Mouse (Mus musculus) embryonic facial prominence, embryonic 12.5 days (tissue): Measurements from ENCODE around the gene Tekt4. TPM values are rescaled to one million over a fixed set of nuclear protein-coding genes. Genes with fewer than 3 reads are reported as not detected.

Source experiments
- ATAC-seq: fragments of 200-750 bp; cut with Nextera tagmentation; 2 replicates; pipeline ENCODE4 v1.8.0; 2017; ENCODE audit not compliant: insufficient number of reproducible peaks, insufficient read depth, low FRiP score, low TSS enrichment
- H3K27ac ChIP-seq: fragments of 300-500 bp; sonication (generic); 2 replicates; pipeline ENCODE4 v1.5.1; 2016; ENCODE audit warnings: mild to moderate bottlenecking
- H3K27me3 ChIP-seq: fragments of 300-500 bp; sonication (generic); 2 replicates; pipeline ENCODE4 v1.6.1; 2016; ENCODE audit warnings: mild to moderate bottlenecking, moderate library complexity
- H3K36me3 ChIP-seq: fragments of 300-500 bp; sonication (generic); 2 replicates; pipeline ENCODE4 v1.6.1; 2016; ENCODE audit warnings: mild to moderate bottlenecking
- H3K4me1 ChIP-seq: fragments of 300-500 bp; sonication (generic); 2 replicates; pipeline ENCODE4 v1.6.1; 2016
- H3K4me2 ChIP-seq: fragments of 300-500 bp; sonication (generic); replicated peaks from 2 replicates; pipeline ENCODE4 v1.6.1; 2016; ENCODE audit warnings: mild to moderate bottlenecking, moderate library complexity
- H3K4me3 ChIP-seq: fragments of 300-500 bp; sonication (generic); 2 replicates; pipeline ENCODE4 v1.5.1; 2016; ENCODE audit warnings: mild to moderate bottlenecking
- H3K9ac ChIP-seq: fragments of 300-500 bp; sonication (generic); 2 replicates; pipeline ENCODE4 v1.6.1; 2016; ENCODE audit warnings: mild to moderate bottlenecking, moderate library complexity
- H3K9me3 ChIP-seq: fragments of 300-500 bp; sonication (generic); 2 replicates; pipeline ENCODE4 v1.6.1; 2016; ENCODE audit warnings: mild to moderate bottlenecking, moderate library complexity
- WGBS: fragments of 180-500 bp; shearing (Covaris S2); methylation state at CpG from one replicate; pipeline ENCODE4 v1.1.7; 2016; 5-methylcytosine and 5-hydroxymethylcytosine counted together
- polyA plus RNA-seq: library from polyadenylated mRNA; unstranded; fragments of >200 nt; fragmentation: Nextera tagmentation; extraction: Ambion mirVana; gene quantifications from 2 replicates; pipeline ENCODE4 v1.2.1, GENCODE M21; 2016

Tekt4 gene
- polyA plus RNA-seq, 1 experiment from 2014 or later, result 0.13 TPM

DNA sequence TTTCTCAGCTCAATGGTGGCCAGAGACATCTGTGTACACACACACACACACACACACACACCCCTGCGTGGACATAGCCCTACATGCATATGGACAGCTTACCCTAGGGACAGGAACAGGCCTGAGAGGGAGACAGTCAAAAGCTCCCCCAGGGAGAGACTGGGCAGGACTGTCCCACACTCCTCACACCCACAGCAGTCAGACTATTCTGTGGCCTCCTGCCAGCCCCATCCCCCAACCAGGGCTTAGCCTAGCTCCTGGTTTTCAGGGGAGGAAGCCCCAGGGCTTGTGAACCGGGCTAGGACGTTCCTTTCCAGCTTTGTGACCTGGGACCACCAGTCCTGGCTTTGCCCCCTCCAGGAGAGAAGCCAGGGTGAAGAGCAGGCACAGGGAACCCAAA is 38.2 kb upstream of the Tekt4 start:
- WGBS, result 4% methylated on average over 3 of the region's 3 CpGs
- Histone ChIP-seq H3K27me3 (no peaks in the 10 kb centered on the region), H3K27ac (peak overlapping the region; percentile 86), H3K9ac (no peak overlapping the region), H3K4me2 (peak overlapping the region; percentile 32), H3K4me1 (peaks cover 66% of the 10 kb centered on the region), H3K9me3 (no peaks in the 10 kb centered on the region), H3K36me3 (no peaks in the 10 kb centered on the region), H3K4me3 (no peak overlapping the region)
- no peak for ATAC-seq

DNA sequence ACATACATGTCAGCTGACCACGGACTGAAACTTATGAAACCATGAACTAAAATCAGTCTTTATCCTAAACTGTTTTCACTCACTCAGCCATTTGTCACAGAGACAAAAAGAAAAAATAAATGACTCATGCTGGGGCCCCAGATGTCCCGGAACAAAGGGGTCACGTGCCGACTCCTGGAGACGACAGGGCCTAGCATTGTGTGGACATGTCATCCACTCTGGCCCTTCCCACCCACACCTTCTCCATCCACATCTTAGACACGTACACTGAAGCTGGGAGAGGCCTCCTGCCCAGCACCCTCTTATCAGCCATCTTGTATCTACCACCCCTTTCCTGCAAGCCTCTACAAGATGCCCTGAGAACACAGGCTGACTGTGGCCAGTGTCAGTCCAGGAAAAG is 36.4 kb upstream of the Tekt4 start:
- ATAC-seq, result no peak
- Histone ChIP-seq H3K9me3 (no peaks in the 10 kb centered on the region), H3K27ac (no peak overlapping the region), H3K36me3 (peaks cover 7% of the 10 kb centered on the region; the same call in 1 of the 2 replicates), H3K4me2 (no peak overlapping the region), H3K4me3 (no peak overlapping the region), H3K27me3 (no peaks in the 10 kb centered on the region), H3K4me1 (peaks cover 62% of the 10 kb centered on the region), H3K9ac (no peak overlapping the region)
- 79% methylated on average over 6 of the region's 6 CpGs for WGBS

DNA sequence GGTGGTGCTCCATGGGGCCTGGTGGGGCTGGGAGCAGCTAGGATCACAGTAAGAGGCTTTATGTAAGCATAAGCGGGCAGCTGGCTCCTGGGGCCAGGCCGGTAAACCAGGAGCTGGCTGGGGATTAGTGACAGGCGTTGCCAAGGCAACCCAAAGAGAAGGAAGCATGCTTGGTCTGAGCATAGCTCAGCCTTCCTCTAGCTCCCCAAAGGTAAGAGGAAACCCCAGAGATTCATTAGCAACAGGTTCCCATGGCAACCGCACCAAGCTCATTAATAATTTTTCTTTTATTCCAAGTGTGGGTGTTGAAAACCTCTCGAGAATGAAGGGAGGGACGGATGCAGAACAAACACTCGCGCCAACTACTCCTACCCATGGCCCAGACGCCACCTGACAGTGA is 35.5 kb upstream of the Tekt4 start:
- no peak for ATAC-seq
- H3K27ac ChIP-seq, result no peak overlapping the region; the same call in 1 of the 2 replicates
- H3K9me3 ChIP-seq, result no peaks in the 10 kb centered on the region
- H3K36me3 ChIP-seq, result peaks cover 7% of the 10 kb centered on the region
- H3K9ac ChIP-seq, result no peak overlapping the region
- WGBS, result 43% methylated on average over 9 of the region's 9 CpGs
- H3K4me1 ChIP-seq, result peaks cover 60% of the 10 kb centered on the region
- H3K4me2 ChIP-seq, result 0 out of 2 replicates have a peak overlapping the region, but pooled peaks have one; percentile 3
- H3K4me3 ChIP-seq, result no peak overlapping the region
- H3K27me3 ChIP-seq, result no peaks in the 10 kb centered on the region

DNA sequence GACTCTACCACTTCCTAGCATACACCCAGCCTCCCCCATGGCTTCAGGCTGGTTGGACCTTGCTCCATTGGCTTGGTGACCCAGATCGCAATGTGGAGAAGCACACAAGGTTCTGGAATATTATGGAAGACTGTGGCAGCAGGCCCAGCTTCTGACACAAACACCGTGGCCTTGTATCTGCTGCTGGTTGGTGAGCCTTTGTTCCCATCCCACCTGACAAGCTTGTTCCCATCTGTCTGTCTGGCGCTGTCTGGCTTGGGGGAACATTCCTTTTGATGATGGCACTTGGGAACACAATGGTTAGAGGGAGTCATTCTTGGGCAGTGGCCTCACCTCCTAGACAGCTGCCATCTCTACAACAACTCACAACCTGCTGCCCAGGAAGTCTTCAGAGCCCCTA is 33.4 kb upstream of the Tekt4 start:
- no peaks in the 10 kb centered on the region for H3K9me3 ChIP-seq
- no peak for ATAC-seq
- H3K4me2 ChIP-seq, result no peak overlapping the region
- no peak overlapping the region for H3K4me3 ChIP-seq
- peak overlapping the region; percentile 48 for H3K27ac ChIP-seq
- H3K36me3 ChIP-seq, result peaks cover 9% of the 10 kb centered on the region
- 89% methylated on average over 3 of the region's 3 CpGs for WGBS
- H3K27me3 ChIP-seq, result no peaks in the 10 kb centered on the region
- no peak overlapping the region for H3K9ac ChIP-seq
- H3K4me1 ChIP-seq, result peaks cover 39% of the 10 kb centered on the region

DNA sequence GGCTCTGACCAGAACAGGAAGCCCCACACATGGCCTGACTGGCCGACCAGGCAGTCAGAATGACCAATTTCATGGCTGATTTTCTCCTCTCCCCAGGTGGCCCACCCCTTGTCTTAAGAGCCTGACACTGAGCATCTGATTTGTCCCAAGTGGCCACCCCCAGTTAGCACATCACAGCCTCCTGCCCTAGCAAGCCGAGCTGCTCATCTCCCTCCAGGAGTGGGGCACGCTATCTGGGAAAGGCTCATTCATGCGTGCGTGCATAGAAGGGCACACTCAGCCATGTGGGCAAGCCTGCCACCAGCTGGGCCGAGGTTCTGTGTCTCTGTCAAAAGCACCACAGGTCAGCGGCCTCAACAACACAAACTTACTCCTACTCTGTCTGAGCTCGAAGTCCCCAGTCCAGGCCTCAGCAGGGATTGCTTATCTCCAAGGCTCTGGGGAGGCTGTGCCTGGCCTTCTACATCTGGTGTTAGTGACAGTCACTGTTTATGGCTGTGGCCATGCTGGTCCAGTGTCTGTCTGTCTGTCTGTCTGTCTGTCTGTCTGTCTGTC is 29.8 kb upstream of the Tekt4 start:
- Histone ChIP-seq H3K9me3 (no peaks in the 10 kb centered on the region), H3K4me2 (no peak overlapping the region), H3K27ac (no peak overlapping the region), H3K27me3 (0 out of 2 replicates have a peak, but pooled peaks cover 5% of the 10 kb centered on the region), H3K36me3 (peaks cover 13% of the 10 kb centered on the region), H3K9ac (no peak overlapping the region), H3K4me3 (no peak overlapping the region), H3K4me1 (peaks cover 29% of the 10 kb centered on the region)
- 44% methylated on average over 8 of the region's 8 CpGs for WGBS
- no peak for ATAC-seq

- Histone ChIP-seq H3K27me3 (peaks cover 10% of the 10 kb centered on the region; the same call in 1 of the 2 replicates), H3K27ac (no peak overlapping the region), H3K9me3 (no peaks in the 10 kb centered on the region), H3K4me3 (no peak overlapping the region), H3K9ac (no peak overlapping the region), H3K4me2 (no peak overlapping the region), H3K36me3 (peaks cover 13% of the 10 kb centered on the region), H3K4me1 (peaks cover 30% of the 10 kb centered on the region)
- ATAC-seq, result no peak
- 58% methylated on average over 2 of the region's 2 CpGs for WGBS
Measured at GRCm38 (mm10) chr17:25425996-25426395, 28.4 kb upstream of the Tekt4 start.

GRCm38 (mm10) chr17:25427441-25427840 is 27.0 kb upstream of the Tekt4 start:
- ATAC-seq, result no peak
- no peak overlapping the region for H3K4me3 ChIP-seq
- no peak overlapping the region for H3K4me2 ChIP-seq
- peaks cover 7% of the 10 kb centered on the region; the same call in 1 of the 2 replicates for H3K36me3 ChIP-seq
- H3K4me1 ChIP-seq, result peaks cover 43% of the 10 kb centered on the region
- H3K27me3 ChIP-seq, result peaks cover 19% of the 10 kb centered on the region; the same call in 1 of the 2 replicates
- no peak overlapping the region for H3K9ac ChIP-seq
- H3K27ac ChIP-seq, result no peak overlapping the region
- H3K9me3 ChIP-seq, result no peaks in the 10 kb centered on the region
- WGBS, result 34% methylated on average over 10 of the region's 10 CpGs

DNA sequence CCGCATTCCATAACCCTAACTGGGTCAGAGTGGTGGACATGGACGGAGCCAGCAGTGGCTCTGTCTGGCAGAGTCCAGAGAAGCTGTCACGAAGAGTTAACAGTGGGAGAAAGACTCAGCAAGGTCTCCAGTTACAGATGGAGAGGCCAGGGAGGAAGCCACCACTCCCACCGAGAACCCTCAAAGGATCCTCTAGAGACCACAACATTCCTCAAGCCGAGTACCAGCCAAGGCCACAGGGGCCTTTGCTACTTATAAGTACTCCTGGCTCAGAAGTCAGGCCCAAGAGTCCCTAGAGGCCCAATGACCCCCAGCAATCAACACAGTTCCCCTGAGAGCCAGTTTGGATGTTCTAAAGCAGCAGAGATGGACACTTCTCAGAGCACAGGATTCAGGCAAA is 25.2 kb upstream of the Tekt4 start:
- WGBS, result 45% methylated on average over 5 of the region's 5 CpGs
- Histone ChIP-seq H3K4me2 (no peak overlapping the region), H3K9ac (no peak overlapping the region), H3K9me3 (no peaks in the 10 kb centered on the region), H3K27me3 (peaks cover 19% of the 10 kb centered on the region), H3K4me3 (no peak overlapping the region), H3K27ac (no peak overlapping the region), H3K36me3 (0 out of 2 replicates have a peak, but pooled peaks cover 6% of the 10 kb centered on the region), H3K4me1 (peaks cover 45% of the 10 kb centered on the region)
- no peak for ATAC-seq

DNA sequence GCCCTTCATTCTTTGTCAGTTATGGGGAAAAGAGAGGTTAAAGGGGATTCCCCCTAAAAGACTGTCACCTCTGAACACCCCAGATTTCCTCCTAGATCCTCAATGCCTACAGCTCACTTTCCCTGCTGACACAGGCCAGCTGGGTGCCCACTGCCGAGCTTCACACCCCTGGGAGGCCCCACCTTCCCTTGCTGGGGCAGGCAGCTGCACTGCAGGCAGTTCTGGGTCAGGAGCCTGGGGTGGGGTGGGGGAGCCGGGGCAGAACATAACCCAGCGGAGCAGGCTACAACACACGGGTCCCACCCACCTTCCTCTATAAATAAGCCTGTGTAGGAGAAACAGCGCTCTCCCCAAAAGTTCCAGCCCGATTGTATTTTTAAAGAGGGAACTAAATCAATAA is 24.5 kb upstream of the Tekt4 start:
- no peak for ATAC-seq
- no peak overlapping the region; the same call in 1 of the 2 replicates for H3K27ac ChIP-seq
- H3K4me2 ChIP-seq, result no peak overlapping the region; the same call in 1 of the 2 replicates
- peaks cover 49% of the 10 kb centered on the region for H3K4me1 ChIP-seq
- no peaks in the 10 kb centered on the region for H3K9me3 ChIP-seq
- 0 out of 2 replicates have a peak, but pooled peaks cover 6% of the 10 kb centered on the region for H3K36me3 ChIP-seq
- H3K9ac ChIP-seq, result no peak overlapping the region
- no peak overlapping the region for H3K4me3 ChIP-seq
- WGBS, result 45% methylated on average over 6 of the region's 6 CpGs
- peaks cover 19% of the 10 kb centered on the region for H3K27me3 ChIP-seq

GRCm38 (mm10) chr17:25430534-25430933 is 23.9 kb upstream of the Tekt4 start:
- Histone ChIP-seq H3K9ac (no peak overlapping the region), H3K4me2 (0 out of 2 replicates have a peak overlapping the region, but pooled peaks have one; percentile 92)
- 36% methylated on average over 8 of the region's 8 CpGs for WGBS

GRCm38 (mm10) chr17:25432433-25433181 is 21.8 kb upstream of the Tekt4 start:
- no peak for ATAC-seq
- Histone ChIP-seq H3K4me2 (peak overlapping the region; percentile 92), H3K27ac (peak overlapping the region; percentile 43; the same call in 1 of the 2 replicates), H3K9me3 (no peaks in the 10 kb centered on the region), H3K4me3 (peak overlapping the region; percentile 76), H3K9ac (peak overlapping the region; percentile 78), H3K27me3 (peaks cover 19% of the 10 kb centered on the region), H3K4me1 (peaks cover 50% of the 10 kb centered on the region), H3K36me3 (no peaks in the 10 kb centered on the region)
- under 1% methylated on average over 53 of the region's 53 CpGs for WGBS

More at GRCm38 (mm10) chr17:25430534-25430933, 23.9 kb upstream of the Tekt4 start:
- no peaks in the 10 kb centered on the region for H3K9me3 ChIP-seq
- peaks cover 19% of the 10 kb centered on the region for H3K27me3 ChIP-seq
- ATAC-seq, result no peak
- H3K4me1 ChIP-seq, result peaks cover 55% of the 10 kb centered on the region
- no peak overlapping the region for H3K4me3 ChIP-seq
- no peak overlapping the region for H3K27ac ChIP-seq
- H3K36me3 ChIP-seq, result 0 out of 2 replicates have a peak, but pooled peaks cover 6% of the 10 kb centered on the region

- peak overlapping the region; percentile 92 for H3K4me2 ChIP-seq
- 1% methylated on average over 40 of the region's 40 CpGs for WGBS
- peaks cover 46% of the 10 kb centered on the region for H3K4me1 ChIP-seq
- H3K9me3 ChIP-seq, result no peaks in the 10 kb centered on the region
- peak overlapping the region; percentile 76 for H3K4me3 ChIP-seq
- peak overlapping the region; percentile 78 for H3K9ac ChIP-seq
- H3K27ac ChIP-seq, result peak overlapping the region; percentile 90
- ATAC-seq, result peak; percentile 42
- peaks cover 19% of the 10 kb centered on the region for H3K27me3 ChIP-seq
- no peaks in the 10 kb centered on the region for H3K36me3 ChIP-seq
Measured at GRCm38 (mm10) chr17:25433223-25433616, 21.2 kb upstream of the Tekt4 start.
